Mouse (Mus musculus): Measurements from ENCODE around the gene Mrpl55. TPM values are rescaled to one million over a fixed set of nuclear protein-coding genes. Genes with fewer than 3 reads are reported as not detected.

Gene Mrpl55
- 48.6 TPM for polyA plus RNA-seq (2021)

- no peak for DNase-seq (ENCODE audit: low read depth, low spot score)
- peak; percentile 65 for ATAC-seq
- POLR2A ChIA-PET = interaction anchor here (0.6 to 0.7 kb wide), 3 partner anchors 11 to 78 kb away, joined by 3 to 7 read pairs (median 3); no protein-coding TSS in a partner anchor
- CTCF ChIA-PET = no interaction called here
- in situ Hi-C loops (cut with MboI; ENCODE audit: low pct_unique_long_range_greater_than_20kb) = no loop called here
- no peaks in the 10 kb centered on the region for H3K27me3 ChIP-seq
- no peak for TF ChIP-seq CTCF (IDR thresholded peaks at IDR 0.05)
Observed at GRCm38 (mm10) chr11:59202081-59202995, at the start of gene Mrpl55. Gene Mrpl55, plus strand, starts transcription at chr11:59202486.

DNA sequence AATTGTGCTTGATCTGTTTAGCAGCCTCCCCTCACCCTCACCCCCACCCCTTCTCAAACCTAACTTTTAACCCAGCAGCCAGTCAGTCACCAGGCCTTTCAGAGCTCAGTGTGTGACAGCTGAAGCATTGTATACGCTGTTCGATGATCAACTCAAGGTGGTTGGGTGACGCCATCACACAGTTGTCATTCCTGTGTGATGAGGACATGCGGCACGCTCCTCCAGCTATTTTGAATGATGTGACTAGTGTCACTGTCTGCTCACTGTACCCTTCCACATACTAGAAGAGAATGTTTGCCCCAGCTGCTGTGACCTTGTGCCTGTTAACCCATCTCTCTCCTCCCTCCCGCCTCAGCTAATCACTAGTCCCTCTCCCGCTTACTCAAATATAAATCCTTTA is 48.1 kb upstream of the Mrpl55 start:
- CTCF ChIA-PET = no interaction called here
- in situ Hi-C loops (cut with MboI; ENCODE audit: low pct_unique_long_range_greater_than_20kb) = no loop called here
- H3K27me3 ChIP-seq = peaks cover under 1% of the 10 kb centered on the region
- no peak for TF ChIP-seq CTCF (IDR thresholded peaks at IDR 0.05)
- POLR2A ChIA-PET = no interaction called here
- ATAC-seq (no peak), DNase-seq (ENCODE audit: low read depth, low spot score) (no peak)

- in situ Hi-C loops (cut with MboI; ENCODE audit: low pct_unique_long_range_greater_than_20kb) = no loop called here
- no peaks in the 10 kb centered on the region for H3K27me3 ChIP-seq
- CTCF ChIA-PET = no interaction called here
- POLR2A ChIA-PET = no interaction called here
- DNase-seq (ENCODE audit: low read depth, low spot score) = no peak
- ATAC-seq = no peak
- no peak for TF ChIP-seq CTCF (IDR thresholded peaks at IDR 0.05)
Observed at GRCm38 (mm10) chr11:59155900-59156299, 46.4 kb upstream of the Mrpl55 start.

DNA sequence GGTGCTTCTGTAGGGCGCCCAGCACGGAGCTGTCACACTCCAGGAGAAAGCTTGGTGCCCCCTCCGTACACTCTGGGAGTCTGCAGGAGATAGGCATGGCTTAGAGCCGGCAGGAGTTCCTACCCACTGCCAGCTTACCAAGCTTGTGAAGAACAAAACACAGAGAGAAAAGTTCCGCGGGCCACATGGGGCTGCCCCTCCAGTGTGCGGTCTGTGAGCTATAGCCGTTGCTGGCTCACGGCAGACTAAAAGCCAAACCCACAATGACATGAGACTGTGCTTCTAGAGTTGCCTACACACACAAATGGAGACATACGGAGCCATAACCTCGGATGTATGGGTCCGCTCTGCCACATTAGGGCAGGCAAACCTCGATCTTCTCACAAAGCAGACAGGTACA is 43.2 kb upstream of the Mrpl55 start:
- no peak for TF ChIP-seq CTCF (IDR thresholded peaks at IDR 0.05)
- POLR2A ChIA-PET = no interaction called here
- DNase-seq (ENCODE audit: low read depth, low spot score) (no peak), ATAC-seq (no peak)
- in situ Hi-C loops (cut with MboI; ENCODE audit: low pct_unique_long_range_greater_than_20kb) = no loop called here
- CTCF ChIA-PET = no interaction called here
- H3K27me3 ChIP-seq = no peaks in the 10 kb centered on the region

GRCm38 (mm10) chr11:59159558-59159957 is 42.7 kb upstream of the Mrpl55 start:
- POLR2A ChIA-PET = no interaction called here
- ATAC-seq (no peak), DNase-seq (ENCODE audit: low read depth, low spot score) (no peak)
- no peak for TF ChIP-seq CTCF (IDR thresholded peaks at IDR 0.05)
- no peaks in the 10 kb centered on the region for H3K27me3 ChIP-seq
- CTCF ChIA-PET = interaction anchor here (0.6 kb wide), 1 partner anchor 13 kb away, joined by 3 read pairs; no protein-coding TSS in a partner anchor
- in situ Hi-C loops (cut with MboI; ENCODE audit: low pct_unique_long_range_greater_than_20kb) = no loop called here

DNA sequence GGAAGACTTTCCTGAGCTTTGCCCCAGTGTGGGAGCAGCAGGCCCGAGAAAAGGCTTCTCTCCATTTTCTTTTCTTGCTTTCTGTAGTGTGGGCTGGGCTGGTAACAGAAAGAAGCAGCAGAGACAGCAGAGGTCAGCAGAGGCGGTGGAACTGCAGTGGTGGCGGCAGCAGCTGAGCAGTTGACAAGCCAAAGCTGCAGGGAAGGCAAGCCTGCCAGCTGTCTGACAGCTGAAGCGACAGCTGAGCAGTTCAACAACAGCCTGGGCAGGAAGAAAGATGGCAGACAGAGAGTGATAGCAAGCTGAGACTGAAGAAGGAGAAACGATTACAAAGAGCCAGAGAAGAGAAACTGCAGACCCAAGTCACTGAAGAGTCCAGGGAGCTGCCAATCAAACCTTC is 40.9 kb upstream of the Mrpl55 start:
- ChIA-PET CTCF (no interaction called here), POLR2A (interaction anchor here (1.2 kb wide), 1 partner anchor 27 kb away, joined by 3 read pairs; no protein-coding TSS in a partner anchor)
- no peak for TF ChIP-seq CTCF (IDR thresholded peaks at IDR 0.05)
- ATAC-seq (no peak), DNase-seq (ENCODE audit: low read depth, low spot score) (no peak)
- no peaks in the 10 kb centered on the region for H3K27me3 ChIP-seq
- in situ Hi-C loops (cut with MboI; ENCODE audit: low pct_unique_long_range_greater_than_20kb) = no loop called here

- no peak for DNase-seq (ENCODE audit: low read depth, low spot score)
- ChIA-PET CTCF (interaction anchor here (0.8 to 2.1 kb wide), 2 partner anchors 20 to 63 kb away, joined by 3 to 5 read pairs; no protein-coding TSS in a partner anchor), POLR2A (interaction anchor here (0.7 to 1.6 kb wide), 3 partner anchors 10 to 12 kb away, joined by 3 to 5 read pairs (median 3); no protein-coding TSS in a partner anchor)
- no peak for TF ChIP-seq CTCF (IDR thresholded peaks at IDR 0.05)
- in situ Hi-C loops (cut with MboI; ENCODE audit: low pct_unique_long_range_greater_than_20kb) = no loop called here
- no peaks in the 10 kb centered on the region for H3K27me3 ChIP-seq
- ATAC-seq = no peak
Observed at GRCm38 (mm10) chr11:59162443-59163254, 39.6 kb upstream of the Mrpl55 start.

DNA sequence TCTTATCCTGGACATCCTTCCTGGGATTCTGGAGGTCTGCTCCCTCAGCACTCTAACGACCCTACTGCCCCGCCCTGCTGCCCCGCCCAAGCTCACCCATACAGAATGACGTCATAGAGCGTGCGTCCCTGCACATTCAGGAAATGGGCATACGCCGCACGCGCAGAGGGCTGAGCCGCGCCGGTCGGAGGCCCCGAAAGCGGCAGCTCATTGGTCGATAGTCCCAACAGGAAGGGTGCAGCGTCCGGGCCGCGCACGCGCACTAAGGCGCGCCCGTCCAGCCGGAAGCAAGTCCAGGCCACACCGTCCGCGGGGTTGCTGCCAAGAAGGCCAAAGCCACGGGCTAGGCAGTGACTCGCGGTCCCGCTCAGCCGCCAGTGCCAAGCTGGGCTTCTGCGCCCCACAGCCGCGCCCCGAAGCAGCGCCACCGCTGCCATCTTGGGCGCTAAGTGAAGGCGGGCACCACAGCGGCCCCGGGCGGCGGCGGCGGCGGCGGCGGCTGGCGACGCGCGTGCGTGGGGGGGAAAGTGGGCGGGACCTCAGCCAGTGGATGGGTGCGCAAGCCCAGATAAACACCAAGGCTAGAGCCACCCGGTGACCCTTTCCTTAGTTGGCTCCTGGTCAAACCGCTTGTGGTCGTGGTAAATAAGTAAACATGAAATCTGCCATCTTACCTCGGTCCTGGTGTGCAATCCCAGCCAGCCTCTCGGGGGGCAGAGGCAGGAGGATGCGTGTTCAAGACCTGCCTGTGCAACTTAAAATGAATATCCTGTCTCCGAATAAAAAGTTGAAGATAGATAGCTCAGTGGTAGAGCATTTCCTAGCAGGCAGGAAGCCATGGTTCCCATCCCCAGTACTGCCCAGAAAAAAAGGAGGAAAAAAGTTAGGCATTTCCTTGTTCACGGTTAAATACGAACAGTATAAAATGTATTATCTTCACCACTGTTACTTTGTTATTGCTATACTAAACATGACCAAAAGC is 38.7 kb upstream of the Mrpl55 start, which contains the start of gene Iba57:
Iba57 (minus strand) TSS at position 485 of the 982 bp plus-strand sequence.
- TF ChIP-seq CTCF (IDR thresholded peaks at IDR 0.05) = no peak
- POLR2A ChIA-PET = interaction anchor here (0.6 to 1.6 kb wide), 4 partner anchors 10 to 299 kb away, joined by 3 to 5 read pairs (median 3); no protein-coding TSS in a partner anchor
- peak; percentile 92 for ATAC-seq
- no peaks in the 10 kb centered on the region for H3K27me3 ChIP-seq
- CTCF ChIA-PET = interaction anchor here (0.8 to 2.1 kb wide), 3 partner anchors 19 to 65 kb away, joined by 3 to 5 read pairs (median 4); no protein-coding TSS in a partner anchor
- in situ Hi-C loops (cut with MboI; ENCODE audit: low pct_unique_long_range_greater_than_20kb) = no loop called here
- DNase-seq (ENCODE audit: low read depth, low spot score) = peak; percentile 86

DNA sequence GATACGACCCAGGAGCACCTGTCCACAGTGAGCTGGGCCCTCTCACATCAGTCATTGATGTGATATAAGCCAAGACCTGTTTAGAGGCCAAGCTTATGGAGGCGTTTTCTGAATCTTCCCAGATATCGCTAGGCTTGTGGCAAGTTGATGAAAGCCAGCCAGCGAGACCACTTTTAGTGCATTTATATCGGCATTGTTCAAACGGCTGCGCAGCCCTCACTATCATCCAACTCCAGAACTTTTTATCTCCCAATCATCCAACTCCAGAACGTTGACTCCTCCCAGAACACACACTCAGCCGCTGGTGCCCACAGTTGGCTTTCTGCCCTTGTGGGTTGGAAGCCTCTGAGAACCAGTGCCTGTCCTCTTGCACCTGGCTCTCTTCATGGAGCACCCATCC is 37.9 kb upstream of the Mrpl55 start:
- CTCF ChIA-PET = interaction anchor here (1.5 to 2.1 kb wide), 2 partner anchors 18 to 66 kb away, joined by 4 to 5 read pairs; no protein-coding TSS in a partner anchor
- no peaks in the 10 kb centered on the region for H3K27me3 ChIP-seq
- DNase-seq (ENCODE audit: low read depth, low spot score) (no peak), ATAC-seq (no peak)
- POLR2A ChIA-PET = interaction anchor here (0.7 kb wide), 1 partner anchor 85 kb away, joined by 3 read pairs; no protein-coding TSS in a partner anchor
- no peak for TF ChIP-seq CTCF (IDR thresholded peaks at IDR 0.05)
- in situ Hi-C loops (cut with MboI; ENCODE audit: low pct_unique_long_range_greater_than_20kb) = no loop called here

Measured in Patski (cell line).